Mouse (Mus musculus): Measurements from ENCODE around the gene a.

DNA sequence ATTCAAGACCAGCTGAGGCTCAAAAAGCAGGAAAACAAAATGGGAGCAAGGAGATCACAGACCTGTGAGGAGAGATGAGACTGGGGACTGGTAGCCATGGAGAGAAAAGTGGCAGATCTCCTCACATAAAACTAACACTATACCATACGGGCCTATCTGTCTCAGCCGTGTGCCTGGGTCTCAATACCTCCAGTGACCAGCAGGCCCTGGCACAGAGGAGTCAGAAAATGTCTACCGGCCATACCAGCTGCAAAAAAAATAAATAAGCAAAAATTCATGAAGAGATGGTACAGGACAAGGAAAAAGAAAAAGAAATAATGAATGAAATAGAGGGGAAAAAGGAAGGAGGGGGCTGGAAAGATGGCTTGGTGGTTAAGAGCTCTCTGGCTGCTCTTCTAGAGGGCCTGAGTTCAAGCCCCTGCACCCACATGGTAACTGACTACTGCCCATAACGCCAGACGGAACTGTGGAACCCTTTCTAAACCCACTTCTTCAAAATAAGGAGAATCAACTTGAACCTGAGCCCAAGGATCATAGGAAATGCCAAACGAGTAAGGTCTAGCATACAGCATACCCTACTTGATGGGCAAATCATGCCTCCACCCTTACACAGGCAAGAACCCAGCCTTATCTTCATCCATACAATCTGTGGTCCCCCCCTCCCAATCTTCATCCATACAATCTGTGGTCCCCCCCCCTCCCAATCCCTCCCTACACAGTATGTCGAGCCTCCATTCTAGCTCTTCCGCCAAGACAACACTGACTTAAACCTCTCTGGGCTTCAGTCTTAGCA, 281.3 kb downstream of the a start:
- no peak for TF ChIP-seq CTCF (IDR thresholded peaks at IDR 0.05; ENCODE audit: insufficient read depth, low read length)
- TF ChIP-seq POLR2A (IDR thresholded peaks at IDR 0.05; ENCODE audit: borderline replicate concordance, extremely low read depth, low read depth, low read length): no peak
